Mouse (Mus musculus): ENCODE data around the gene F11r. TPM values are rescaled to one million over a fixed set of nuclear protein-coding genes. Genes with fewer than 3 reads are reported as not detected.

The F11r gene
- polyA plus RNA-seq, 1 experiment from 2014 or later = 10.5 TPM

- WGBS = 44% methylated on average over 5 of the region's 5 CpGs
- no peak for ATAC-seq
- no peak overlapping the region for H3K4me2 ChIP-seq (ENCODE audit: low read length)
These were observed 22.5 kb downstream of the F11r start for GRCm38 (mm10) chr1:171459791-171460190.

GRCm38 (mm10) chr1:171460551-171461503, 23.5 kb downstream of the F11r start:
- ATAC-seq = no peak
- 93% methylated on average over 22 of the region's 22 CpGs for WGBS
- H3K4me2 ChIP-seq (ENCODE audit: low read length) = no peak overlapping the region

More at GRCm38 (mm10) chr1:171459791-171460190, 22.5 kb downstream of the F11r start:
- peaks cover 4% of the 10 kb centered on the region; the same call in 1 of the 2 replicates for H3K4me1 ChIP-seq (ENCODE audit: control insufficient read depth, insufficient read depth, low read length)
- H3K27me3 ChIP-seq (ENCODE audit: control insufficient read depth, insufficient read depth, low read depth, low read length) = no peaks in the 10 kb centered on the region
- no peaks in the 10 kb centered on the region for H3K36me3 ChIP-seq (ENCODE audit: control insufficient read depth, insufficient read depth, low read length)
- no peak overlapping the region for H3K27ac ChIP-seq (ENCODE audit: low read length)
- H3K4me3 ChIP-seq (ENCODE audit: low read depth, low read length) = no peak overlapping the region
- no peak overlapping the region for H3K9ac ChIP-seq (ENCODE audit: low read depth, low read length)
- no peaks in the 10 kb centered on the region for H3K9me3 ChIP-seq (replicated peaks; ENCODE audit: control insufficient read depth, low read length, poor library complexity, severe bottlenecking)

GRCm38 (mm10) chr1:171463133-171463532, 25.8 kb downstream of the F11r start:
- Histone ChIP-seq H3K4me1 (ENCODE audit: control insufficient read depth, insufficient read depth, low read length) (peaks cover 4% of the 10 kb centered on the region; the same call in 1 of the 2 replicates), H3K9ac (ENCODE audit: low read depth, low read length) (no peak overlapping the region), H3K4me2 (ENCODE audit: low read length) (no peak overlapping the region), H3K4me3 (ENCODE audit: low read depth, low read length) (no peak overlapping the region), H3K36me3 (ENCODE audit: control insufficient read depth, insufficient read depth, low read length) (no peaks in the 10 kb centered on the region), H3K27me3 (ENCODE audit: control insufficient read depth, insufficient read depth, low read depth, low read length) (no peaks in the 10 kb centered on the region), H3K9me3 (replicated peaks; ENCODE audit: control insufficient read depth, low read length, poor library complexity, severe bottlenecking) (no peaks in the 10 kb centered on the region), H3K27ac (ENCODE audit: low read length) (no peak overlapping the region)
- ATAC-seq = no peak
- 97% methylated on average over 3 of the region's 3 CpGs for WGBS

More at GRCm38 (mm10) chr1:171460551-171461503, 23.5 kb downstream of the F11r start:
- no peaks in the 10 kb centered on the region for H3K27me3 ChIP-seq (ENCODE audit: control insufficient read depth, insufficient read depth, low read depth, low read length)
- no peak overlapping the region for H3K9ac ChIP-seq (ENCODE audit: low read depth, low read length)
- peaks cover 4% of the 10 kb centered on the region; the same call in 1 of the 2 replicates for H3K4me1 ChIP-seq (ENCODE audit: control insufficient read depth, insufficient read depth, low read length)
- H3K9me3 ChIP-seq (replicated peaks; ENCODE audit: control insufficient read depth, low read length, poor library complexity, severe bottlenecking) = no peaks in the 10 kb centered on the region
- no peak overlapping the region for H3K27ac ChIP-seq (ENCODE audit: low read length)
- H3K4me3 ChIP-seq (ENCODE audit: low read depth, low read length) = no peak overlapping the region
- no peaks in the 10 kb centered on the region for H3K36me3 ChIP-seq (ENCODE audit: control insufficient read depth, insufficient read depth, low read length)

GRCm38 (mm10) chr1:171465749-171466412, 28.5 kb downstream of the F11r start:
- 92% methylated on average over 5 of the region's 5 CpGs for whole genome bisulfite sequencing
- no peak for ATAC-seq
- Histone ChIP-seq H3K9ac (ENCODE audit: low read depth, low read length) (no peak overlapping the region), H3K36me3 (ENCODE audit: control insufficient read depth, insufficient read depth, low read length) (no peaks in the 10 kb centered on the region), H3K27ac (ENCODE audit: low read length) (no peak overlapping the region), H3K9me3 (replicated peaks; ENCODE audit: control insufficient read depth, low read length, poor library complexity, severe bottlenecking) (no peaks in the 10 kb centered on the region), H3K4me3 (ENCODE audit: low read depth, low read length) (no peak overlapping the region), H3K4me2 (ENCODE audit: low read length) (no peak overlapping the region), H3K27me3 (ENCODE audit: control insufficient read depth, insufficient read depth, low read depth, low read length) (no peaks in the 10 kb centered on the region), H3K4me1 (ENCODE audit: control insufficient read depth, insufficient read depth, low read length) (no peaks in the 10 kb centered on the region)

- WGBS = 82% methylated on average over 4 of the region's 4 CpGs
- ATAC-seq = no peak
- Histone ChIP-seq H3K4me1 (ENCODE audit: control insufficient read depth, insufficient read depth, low read length) (no peaks in the 10 kb centered on the region), H3K9ac (ENCODE audit: low read depth, low read length) (no peak overlapping the region), H3K27me3 (ENCODE audit: control insufficient read depth, insufficient read depth, low read depth, low read length) (no peaks in the 10 kb centered on the region), H3K4me3 (ENCODE audit: low read depth, low read length) (no peak overlapping the region), H3K4me2 (ENCODE audit: low read length) (no peak overlapping the region), H3K36me3 (ENCODE audit: control insufficient read depth, insufficient read depth, low read length) (no peaks in the 10 kb centered on the region), H3K27ac (ENCODE audit: low read length) (no peak overlapping the region), H3K9me3 (replicated peaks; ENCODE audit: control insufficient read depth, low read length, poor library complexity, severe bottlenecking) (no peaks in the 10 kb centered on the region)
These were observed 29.2 kb downstream of the F11r start for GRCm38 (mm10) chr1:171466565-171466964.

- no peaks in the 10 kb centered on the region for H3K4me1 ChIP-seq (ENCODE audit: control insufficient read depth, insufficient read depth, low read length)
- no peaks in the 10 kb centered on the region for H3K27me3 ChIP-seq (ENCODE audit: control insufficient read depth, insufficient read depth, low read depth, low read length)
- no peak overlapping the region for H3K4me2 ChIP-seq (ENCODE audit: low read length)
- H3K9ac ChIP-seq (ENCODE audit: low read depth, low read length) = no peak overlapping the region
- no peak for ATAC-seq
- H3K9me3 ChIP-seq (replicated peaks; ENCODE audit: control insufficient read depth, low read length, poor library complexity, severe bottlenecking) = no peaks in the 10 kb centered on the region
- 91% methylated on average over 3 of the region's 3 CpGs for WGBS
- H3K36me3 ChIP-seq (ENCODE audit: control insufficient read depth, insufficient read depth, low read length) = no peaks in the 10 kb centered on the region
- H3K4me3 ChIP-seq (ENCODE audit: low read depth, low read length) = no peak overlapping the region
- H3K27ac ChIP-seq (ENCODE audit: low read length) = no peak overlapping the region
These were observed 32.3 kb downstream of the F11r start for GRCm38 (mm10) chr1:171469678-171470077.

GRCm38 (mm10) chr1:171470371-171470871, 33.1 kb downstream of the F11r start:
- 30% methylated on average over 7 of the region's 7 CpGs for WGBS
- no peak overlapping the region for H3K4me3 ChIP-seq (ENCODE audit: low read depth, low read length)
- no peak for ATAC-seq
- no peak overlapping the region for H3K27ac ChIP-seq (ENCODE audit: low read length)
- H3K9me3 ChIP-seq (replicated peaks; ENCODE audit: control insufficient read depth, low read length, poor library complexity, severe bottlenecking) = no peaks in the 10 kb centered on the region
- H3K4me1 ChIP-seq (ENCODE audit: control insufficient read depth, insufficient read depth, low read length) = no peaks in the 10 kb centered on the region
- no peaks in the 10 kb centered on the region for H3K36me3 ChIP-seq (ENCODE audit: control insufficient read depth, insufficient read depth, low read length)
- no peak overlapping the region for H3K4me2 ChIP-seq (ENCODE audit: low read length)
- no peak overlapping the region for H3K9ac ChIP-seq (ENCODE audit: low read depth, low read length)
- no peaks in the 10 kb centered on the region for H3K27me3 ChIP-seq (ENCODE audit: control insufficient read depth, insufficient read depth, low read depth, low read length)

- WGBS = 93% methylated on average over 5 of the region's 5 CpGs
- Histone ChIP-seq H3K9ac (ENCODE audit: low read depth, low read length) (no peak overlapping the region), H3K4me3 (ENCODE audit: low read depth, low read length) (no peak overlapping the region), H3K36me3 (ENCODE audit: control insufficient read depth, insufficient read depth, low read length) (no peaks in the 10 kb centered on the region), H3K4me1 (ENCODE audit: control insufficient read depth, insufficient read depth, low read length) (no peaks in the 10 kb centered on the region), H3K27ac (ENCODE audit: low read length) (no peak overlapping the region), H3K9me3 (replicated peaks; ENCODE audit: control insufficient read depth, low read length, poor library complexity, severe bottlenecking) (no peaks in the 10 kb centered on the region), H3K27me3 (ENCODE audit: control insufficient read depth, insufficient read depth, low read depth, low read length) (no peaks in the 10 kb centered on the region), H3K4me2 (ENCODE audit: low read length) (no peak overlapping the region)
- ATAC-seq = no peak
These were observed 33.6 kb downstream of the F11r start for GRCm38 (mm10) chr1:171470896-171471295.

GRCm38 (mm10) chr1:171471452-171471851, 34.1 kb downstream of the F11r start:
- Histone ChIP-seq H3K4me2 (ENCODE audit: low read length) (no peak overlapping the region), H3K36me3 (ENCODE audit: control insufficient read depth, insufficient read depth, low read length) (no peaks in the 10 kb centered on the region), H3K27me3 (ENCODE audit: control insufficient read depth, insufficient read depth, low read depth, low read length) (no peaks in the 10 kb centered on the region), H3K9ac (ENCODE audit: low read depth, low read length) (no peak overlapping the region), H3K4me3 (ENCODE audit: low read depth, low read length) (no peak overlapping the region), H3K4me1 (ENCODE audit: control insufficient read depth, insufficient read depth, low read length) (no peaks in the 10 kb centered on the region), H3K9me3 (replicated peaks; ENCODE audit: control insufficient read depth, low read length, poor library complexity, severe bottlenecking) (no peaks in the 10 kb centered on the region), H3K27ac (ENCODE audit: low read length) (no peak overlapping the region)
- ATAC-seq = no peak
- WGBS = 57% methylated on average over 1 of the region's 1 CpGs

All from midbrain, embryonic 16.5 days (tissue).